Mouse (Mus musculus) hematopoietic stem cell, adult 5-6 weeks (primary cell): ENCODE measurements around the gene Itga11. TPM values are rescaled to one million over a fixed set of nuclear protein-coding genes. Genes with fewer than 3 reads are reported as not detected.

ENCODE experiments used
- ATAC-seq, 2 experiments: fragments of 125-278 bp in 1 of 2; replicated peaks in 1 of 2; 2 replicates each; pipeline ENCODE4 v1.8.0; 2016 to 2017; ENCODE audit warnings: inconsistent platforms in 2 of 2, mild to moderate bottlenecking in 2 of 2, moderate number of reproducible peaks in 2 of 2, low read depth in 1 of 2, moderate TSS enrichment in 1 of 2; ENCODE audit not compliant: low FRiP score in 2 of 2, poor library complexity in 2 of 2, severe bottlenecking in 2 of 2, insufficient read depth in 1 of 2, low TSS enrichment in 1 of 2
- total RNA-seq: library from RNA; stranded (forward); fragments of 172-1452, 232-1000 nt; gene quantifications from 2 replicates; pipeline ENCODE4 v1.2.3, GENCODE M21; 2017

Gene Itga11
- total RNA-seq, 1 experiment from 2014 or later = not detected

DNA sequence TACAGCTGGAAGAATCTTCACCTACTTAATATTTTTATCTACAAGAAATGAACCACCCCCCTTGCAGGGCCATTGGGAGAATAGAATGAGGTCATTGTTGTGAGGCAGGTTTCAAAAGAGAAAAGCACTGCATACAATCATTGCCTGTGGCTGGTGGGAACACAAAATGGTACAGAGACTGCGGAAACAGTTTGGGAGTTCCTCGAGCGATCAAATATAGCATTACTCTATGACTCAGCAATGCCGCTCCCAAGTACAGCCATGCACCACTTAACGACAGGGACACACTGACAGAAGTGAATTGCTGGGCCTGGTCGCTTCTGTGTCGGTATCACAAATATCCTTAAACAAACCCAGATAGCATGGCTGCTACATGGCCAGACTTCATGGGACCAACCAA is 4.4 kb upstream of the Itga11 start:
- no peak for ATAC-seq

DNA sequence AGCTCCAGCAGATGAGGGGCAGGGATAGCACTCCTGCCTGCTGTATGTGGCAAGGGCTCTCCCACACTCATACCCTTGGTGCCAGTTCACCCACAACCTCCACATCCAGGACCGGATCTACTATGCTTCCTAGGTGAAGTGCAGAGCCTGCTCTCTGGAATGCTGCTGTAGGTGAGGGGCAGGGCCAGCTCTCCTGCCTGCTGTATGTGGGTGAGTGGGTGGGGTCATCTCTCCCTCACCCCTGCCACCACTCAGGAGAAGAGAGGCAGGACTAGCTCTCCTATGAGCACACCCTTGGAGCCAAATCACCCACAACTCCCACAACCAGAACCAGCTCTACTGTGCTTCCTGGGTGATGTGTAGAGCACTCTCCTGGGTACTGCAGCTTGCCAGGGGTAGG is 2.5 kb upstream of the Itga11 start:
- ATAC-seq = no peak

DNA sequence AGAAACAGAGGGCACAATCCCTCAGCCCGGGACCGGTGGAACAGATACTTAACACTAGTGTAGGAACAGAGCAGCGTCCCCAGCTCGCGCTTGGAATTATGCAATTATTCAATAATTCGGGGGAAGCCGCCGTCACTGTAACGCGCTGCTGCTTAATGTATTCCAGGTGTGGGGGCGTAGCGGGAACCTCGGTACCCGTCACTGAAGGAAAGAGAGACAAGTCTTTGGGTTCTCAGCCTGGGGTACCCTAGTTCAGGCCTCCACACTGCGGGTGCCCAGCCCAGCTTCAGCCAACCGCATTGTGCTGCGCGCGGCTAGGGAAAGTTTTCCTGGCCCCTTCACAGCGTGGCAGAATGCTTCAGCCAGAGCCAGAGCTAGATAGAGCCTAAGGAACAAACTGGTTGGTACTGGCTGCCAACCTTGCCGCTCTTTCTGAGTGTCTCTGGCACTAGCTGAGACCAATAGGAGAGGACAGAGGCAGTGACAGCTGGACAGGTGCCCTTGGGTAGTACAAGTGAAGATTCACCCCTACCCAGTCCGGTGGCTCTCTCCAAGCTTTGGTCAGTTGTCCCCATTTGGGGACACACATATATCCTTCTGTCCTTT is 1.0 kb downstream of the Itga11 start:
- no peak for ATAC-seq

DNA sequence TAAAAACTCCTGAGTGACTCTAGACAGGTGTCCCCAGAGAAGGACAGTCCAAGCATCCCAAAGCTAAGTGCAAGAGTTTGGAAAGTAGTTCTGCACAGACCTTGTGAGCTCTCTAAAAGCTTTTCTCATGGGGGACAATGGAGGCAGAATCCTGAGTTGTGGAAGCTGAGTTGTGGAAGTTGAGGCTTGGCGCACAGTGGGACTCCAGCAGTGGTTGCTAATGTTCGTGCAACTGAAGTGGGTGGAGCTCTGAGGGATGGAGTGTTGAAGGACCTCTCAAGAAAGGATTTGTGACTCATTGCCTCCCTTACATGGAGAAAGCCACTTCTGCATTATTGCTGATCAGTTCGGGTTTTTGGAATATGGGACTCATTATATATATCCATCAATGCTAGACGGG is 1.8 kb downstream of the Itga11 start:
- ATAC-seq = no peak

DNA sequence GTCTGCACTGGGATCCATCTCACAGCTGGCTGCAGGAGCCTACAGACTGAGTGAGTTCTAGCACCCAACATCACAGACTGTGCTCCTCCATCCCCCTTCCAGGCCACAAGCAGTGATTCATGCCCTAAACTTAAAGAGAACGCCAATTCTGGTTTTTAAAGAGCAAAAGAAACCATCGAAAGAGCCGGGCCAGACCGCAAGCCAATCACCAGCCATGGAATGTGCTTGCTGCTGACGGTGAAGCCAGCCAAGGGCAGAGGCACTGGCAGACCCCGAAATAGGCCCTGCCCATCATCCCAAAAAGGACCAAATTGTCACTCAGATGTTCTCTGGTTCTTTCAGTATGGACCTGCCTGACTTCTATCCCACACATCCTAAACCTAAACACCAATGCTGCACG is 6.7 kb downstream of the Itga11 start:
- no peak for ATAC-seq

DNA sequence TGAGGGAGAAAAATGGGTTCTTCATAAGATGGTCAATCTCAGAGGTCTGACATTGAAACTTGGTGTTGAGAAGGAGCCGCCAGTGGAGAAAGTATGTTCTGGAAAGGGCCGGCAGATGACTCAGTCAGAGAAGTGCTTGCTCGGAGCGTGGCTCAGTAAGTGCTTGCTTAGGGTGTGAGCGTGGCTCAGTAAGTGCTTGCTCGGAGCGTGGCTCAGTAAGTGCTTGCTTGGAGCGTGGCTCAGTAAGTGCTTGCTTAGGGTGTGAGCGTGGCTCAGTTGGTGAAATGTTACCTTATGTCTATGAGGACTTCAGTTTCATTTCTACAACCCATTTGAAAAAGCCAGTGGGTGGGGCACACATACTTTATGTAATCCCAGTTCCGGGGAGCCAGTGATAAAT is 12.1 kb downstream of the Itga11 start:
- no peak for ATAC-seq

DNA sequence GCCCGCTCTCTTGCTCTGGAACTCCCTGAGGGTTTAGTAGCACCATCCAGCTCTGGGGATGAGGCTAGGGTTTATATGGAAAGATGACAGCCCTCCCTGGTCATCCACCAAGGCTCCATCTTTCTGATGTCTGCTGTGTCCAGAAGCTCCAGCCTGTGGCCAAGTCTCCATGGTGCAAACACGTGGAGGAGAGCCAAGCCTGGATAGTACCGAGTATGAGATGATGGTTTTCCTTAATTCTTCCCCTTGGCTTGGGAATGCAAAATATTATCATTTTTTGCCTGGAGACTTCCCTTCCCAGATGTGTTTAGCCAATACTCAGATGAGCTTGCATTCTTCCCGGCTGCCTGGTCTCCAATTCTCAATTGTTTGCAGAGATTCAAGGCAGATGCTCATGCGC is 16.4 kb downstream of the Itga11 start:
- ATAC-seq = no peak

DNA sequence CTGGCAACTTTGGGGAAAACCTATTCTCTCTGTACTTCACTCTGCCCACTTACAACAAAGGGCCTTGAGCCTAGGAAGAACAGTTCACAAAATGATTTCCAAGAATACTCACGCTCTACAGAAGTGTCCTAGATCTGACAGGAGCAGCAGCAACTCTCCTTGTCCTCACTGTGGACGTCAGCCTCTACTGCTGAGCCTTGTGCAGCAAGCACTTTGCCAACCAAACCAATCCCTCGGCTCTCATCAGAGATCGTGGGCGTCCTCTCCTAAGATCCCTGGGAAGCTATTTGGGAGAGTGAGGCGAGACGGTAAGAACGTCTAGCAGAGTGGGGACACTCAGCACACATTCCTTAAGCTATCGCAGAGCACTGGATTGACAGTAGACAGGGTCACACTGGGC is 17.6 kb downstream of the Itga11 start:
- no peak for ATAC-seq

DNA sequence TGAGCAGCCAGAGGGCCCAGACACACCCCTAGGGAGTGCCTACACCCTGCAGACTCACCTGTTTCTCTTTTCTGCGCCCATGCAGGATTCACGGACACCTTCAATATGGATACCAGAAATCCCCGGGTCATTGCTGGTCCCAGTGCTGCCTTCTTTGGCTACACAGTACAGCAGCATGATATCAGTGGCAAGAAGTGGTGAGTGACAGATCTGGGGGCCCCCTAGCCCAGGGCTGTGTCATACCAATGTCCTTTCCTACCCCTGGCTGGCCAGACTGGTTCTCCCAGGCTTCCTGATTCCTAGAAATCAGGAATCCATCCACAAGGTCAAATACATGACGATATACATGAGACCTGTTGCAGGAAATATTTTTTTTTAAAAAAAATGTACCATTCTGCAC is 19.2 kb downstream of the Itga11 start:
- ATAC-seq = no peak

DNA sequence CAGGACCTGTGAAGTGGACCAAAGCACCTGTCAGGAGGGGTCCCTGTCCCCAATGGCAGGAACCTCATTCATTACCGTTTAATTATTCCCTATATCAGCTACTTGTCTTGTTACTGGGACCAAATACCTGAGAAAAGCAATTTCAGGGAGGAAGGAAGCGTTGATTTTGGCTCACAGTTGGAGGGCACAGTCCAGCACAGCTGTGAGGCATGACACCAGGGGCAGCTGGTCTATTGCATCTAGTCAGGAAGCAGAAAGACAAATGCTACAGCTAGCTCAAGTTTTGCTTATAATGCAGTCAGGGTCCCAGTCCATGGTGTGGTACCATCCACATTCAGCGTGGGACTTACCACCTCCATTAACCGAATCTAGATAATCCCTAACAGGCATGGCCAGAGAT is 29.6 kb downstream of the Itga11 start:
- no peak for ATAC-seq

DNA sequence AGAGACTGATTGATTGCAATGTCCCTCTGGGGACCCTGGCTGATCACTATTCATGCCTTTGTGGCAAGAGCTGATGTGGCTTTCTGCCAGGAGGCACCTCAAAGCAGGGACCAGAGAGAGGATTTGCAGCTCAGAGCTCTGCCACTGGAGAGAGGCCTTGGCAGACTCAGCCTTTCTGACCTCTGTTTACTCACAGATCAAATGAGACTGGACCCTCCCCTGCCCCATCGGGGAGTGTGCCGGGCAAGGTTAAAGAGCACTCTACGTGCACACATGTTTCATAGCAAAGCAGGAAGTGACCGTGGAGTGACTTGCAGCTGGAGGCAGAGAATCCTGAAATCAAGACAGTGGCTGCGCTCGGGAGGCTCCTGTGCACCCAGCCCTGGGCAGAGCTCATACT is 30.2 kb downstream of the Itga11 start:
- 0 out of 4 replicates have a peak, but pooled peaks of 1 of the 2 experiments have one; percentile 7 for ATAC-seq

DNA sequence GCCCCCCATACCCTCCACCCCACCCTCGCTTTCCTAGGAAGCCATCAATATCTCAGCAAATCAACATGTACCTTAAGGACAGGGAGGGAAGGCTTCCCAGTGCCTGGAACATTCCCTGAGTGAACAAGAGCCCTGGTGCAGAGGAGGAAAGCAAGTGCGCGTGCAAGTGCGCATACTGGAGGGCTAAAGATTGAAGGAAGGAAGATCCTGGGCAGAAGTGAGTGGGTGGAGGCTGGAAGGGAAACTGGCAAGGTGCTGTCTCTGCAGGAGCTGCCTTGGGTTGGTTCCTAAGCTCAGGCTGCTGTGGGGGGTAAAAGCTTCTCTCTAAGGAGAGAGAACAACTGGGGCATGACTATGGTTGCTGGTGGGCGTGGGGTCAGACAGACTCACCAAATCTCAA is 32.4 kb downstream of the Itga11 start:
- no peak for ATAC-seq

DNA sequence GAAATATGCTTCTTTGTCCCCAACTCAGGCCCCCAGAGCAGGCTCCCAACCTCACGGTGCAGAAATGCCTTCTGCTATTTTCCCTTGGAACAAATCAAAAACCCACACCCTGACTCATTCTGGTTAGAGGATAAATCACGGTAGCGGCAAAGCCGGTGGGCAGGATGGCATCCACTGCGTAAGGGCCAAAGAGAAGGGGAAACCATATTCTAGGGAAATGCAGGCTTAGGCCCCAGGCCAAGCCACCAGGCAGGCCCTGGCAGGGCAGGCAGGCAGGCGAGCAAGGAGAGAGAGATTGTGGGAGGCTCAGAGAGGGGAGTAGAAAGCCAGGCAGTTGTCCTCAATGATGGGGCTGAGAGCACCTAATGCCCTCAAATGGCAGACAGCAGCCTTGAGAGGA is 34.7 kb downstream of the Itga11 start:
- ATAC-seq = no peak

DNA sequence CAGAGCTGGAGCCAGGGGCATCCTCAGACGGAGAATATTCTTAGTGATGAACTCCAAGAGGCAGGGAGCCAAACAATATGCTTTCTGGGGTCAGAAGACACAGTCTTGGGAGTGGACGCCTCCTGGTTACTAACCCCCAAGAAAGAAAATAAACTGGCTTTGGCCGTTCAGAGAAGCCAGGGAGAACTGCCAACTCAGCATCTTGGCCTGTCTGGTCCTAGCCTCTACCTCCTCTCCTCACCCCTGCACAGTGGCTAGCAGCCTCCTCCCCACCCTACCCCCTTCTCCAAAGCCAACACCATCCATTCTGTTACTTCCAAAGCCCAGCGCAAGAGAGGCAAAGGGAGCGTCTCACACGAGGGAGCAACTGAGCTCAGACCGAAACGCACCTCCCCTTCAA is 35.4 kb downstream of the Itga11 start:
- no peak for ATAC-seq

DNA sequence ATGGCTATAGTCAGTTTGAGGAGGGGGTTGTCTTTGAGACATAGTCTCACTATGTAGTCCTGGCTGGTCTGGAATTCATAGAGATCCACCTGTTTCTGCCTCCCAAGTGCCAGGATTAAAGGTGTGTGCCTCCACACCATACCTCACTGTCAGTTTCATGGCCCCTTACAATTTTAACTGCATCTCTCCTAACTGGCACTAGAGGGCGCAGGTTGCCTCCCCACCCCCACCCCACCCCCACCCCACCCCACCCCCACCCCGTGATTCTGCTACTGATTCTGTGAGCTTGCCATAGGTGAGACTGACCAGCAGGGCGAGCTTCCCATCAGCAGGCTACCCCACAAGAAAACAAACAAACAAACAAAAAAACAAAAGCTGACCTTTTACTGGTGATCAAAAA is 36.7 kb downstream of the Itga11 start:
- ATAC-seq = no peak

DNA sequence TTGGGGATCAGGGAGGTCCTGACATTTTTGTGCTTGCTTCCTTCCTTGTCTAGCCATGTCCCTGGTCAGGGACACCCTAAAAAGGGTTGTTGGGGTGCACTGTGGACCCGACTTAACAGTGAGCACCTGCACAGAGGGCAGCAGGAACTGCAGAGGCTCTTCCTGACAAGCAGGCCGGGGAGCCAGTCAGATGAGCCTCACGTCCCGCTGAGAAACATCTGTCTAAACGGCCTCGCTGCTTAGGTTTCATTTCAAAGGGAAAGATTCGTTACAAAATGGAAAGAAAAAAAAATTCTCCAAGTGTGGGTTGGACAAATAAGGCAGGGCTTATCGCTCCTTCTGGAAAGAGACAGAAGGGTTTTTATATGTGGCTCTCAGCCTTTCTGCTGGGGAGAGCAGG is 40.4 kb downstream of the Itga11 start:
- ATAC-seq = no peak

DNA sequence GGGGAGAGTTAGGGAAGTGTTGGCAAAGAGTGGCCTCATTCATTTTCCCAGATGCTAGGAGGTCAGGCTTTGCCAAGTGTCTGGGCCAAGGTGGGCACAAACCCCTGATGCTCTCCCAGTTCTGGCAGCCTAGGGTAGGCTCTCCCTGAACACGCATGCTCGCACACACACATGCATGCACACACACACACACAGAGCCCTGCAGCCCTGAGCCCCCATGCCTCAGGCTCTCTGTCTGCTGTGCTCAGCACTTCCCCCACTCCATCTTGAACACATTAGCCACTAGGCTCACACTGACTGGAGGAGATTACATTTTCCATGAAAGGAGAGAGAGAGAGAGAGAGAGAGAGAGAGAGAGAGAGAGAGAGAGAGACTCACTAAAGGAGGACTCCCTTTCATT is 44.2 kb downstream of the Itga11 start:
- no peak for ATAC-seq

DNA sequence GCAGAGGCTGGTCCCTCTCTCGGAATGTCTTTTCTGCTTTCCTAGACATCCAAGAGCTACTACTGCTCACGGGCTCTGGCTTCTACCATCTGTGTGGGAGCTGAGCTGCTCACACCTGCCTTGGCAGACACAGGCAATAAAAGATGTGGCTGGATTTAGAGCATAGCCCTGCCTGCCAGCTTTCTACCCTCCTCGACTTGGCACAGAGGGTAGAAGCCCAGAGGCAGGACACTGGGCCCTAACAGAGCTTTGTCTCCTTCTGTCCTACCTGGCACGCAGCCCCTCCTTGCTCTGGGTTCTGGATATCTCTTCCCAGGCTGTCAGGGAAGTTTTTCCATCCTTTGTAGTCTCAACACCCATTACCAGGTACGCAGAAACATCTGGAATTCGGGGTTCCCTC is 45.1 kb downstream of the Itga11 start:
- ATAC-seq = no peak

DNA sequence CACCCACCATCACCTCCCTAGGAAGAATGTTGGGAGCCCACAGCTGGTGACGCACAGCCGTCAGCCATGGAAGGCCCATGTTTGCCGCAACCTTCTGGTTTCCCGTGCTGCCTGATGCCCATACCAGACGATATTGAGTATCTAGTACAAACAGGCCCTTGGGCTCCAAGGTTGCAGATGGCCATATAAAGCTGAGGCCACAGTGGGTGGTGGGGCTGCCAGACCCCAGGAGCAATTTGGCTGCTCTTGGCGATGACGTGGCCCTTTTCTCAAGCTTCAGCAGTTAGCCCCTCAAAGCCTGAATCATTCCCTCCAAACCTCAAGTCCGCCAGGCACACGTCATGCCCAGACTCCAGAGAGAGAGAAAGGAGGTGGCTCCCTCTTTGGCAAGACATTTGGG is 46.5 kb downstream of the Itga11 start:
- ATAC-seq = no peak

DNA sequence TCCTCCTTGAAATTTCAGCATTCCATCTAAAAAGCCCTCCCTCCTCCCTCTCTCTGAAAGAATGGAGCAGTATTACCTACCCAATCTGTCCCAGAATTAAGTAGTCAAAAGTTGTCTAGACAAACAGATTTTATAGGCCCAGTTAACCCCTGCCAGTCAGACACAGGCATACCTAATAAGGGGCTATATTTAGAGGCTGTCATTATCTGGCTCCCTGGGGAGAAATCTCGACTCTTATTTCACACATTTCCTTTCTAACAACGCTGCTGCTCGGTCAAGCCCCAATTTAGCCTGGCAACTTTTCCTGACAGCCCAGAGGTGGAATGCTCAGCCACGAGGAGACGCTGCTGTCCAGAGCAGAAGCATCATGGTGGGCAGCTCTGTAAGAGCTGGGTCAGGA is 47.6 kb downstream of the Itga11 start:
- no peak for ATAC-seq
